Mouse (Mus musculus) kidney, postnatal 25 days (tissue): ENCODE data around the gene Abcb4.
A peak's percentile ranks its signal among the peaks of the same experiment; 100 is the strongest.
"Not testable (repeated sequence)": the region's sequence is repeated elsewhere in the genome, so short reads cannot be mapped to it uniquely, and the experiment has no call there.

Experiments
- DNase-seq, 2 experiments: peaks; one replicate each; pipeline ENCODE4 v3.0.0; 2021; ENCODE audit warnings: mixed read lengths in 2 of 2

Abcb4 gene

GRCm38 (mm10) chr5:8893300-8894103 lies at the start of gene Abcb4:
Gene Abcb4 (plus strand): TSS chr5:8893717.
- peak; percentile 29 to 46 for DNase-seq

GRCm38 (mm10) chr5:8848607-8849575 lies 44.6 kb upstream of the Abcb4 start:
- not testable (repeated sequence) for DNase-seq

GRCm38 (mm10) chr5:8850851-8851250 lies 42.7 kb upstream of the Abcb4 start:
- no peak for DNase-seq

DNA sequence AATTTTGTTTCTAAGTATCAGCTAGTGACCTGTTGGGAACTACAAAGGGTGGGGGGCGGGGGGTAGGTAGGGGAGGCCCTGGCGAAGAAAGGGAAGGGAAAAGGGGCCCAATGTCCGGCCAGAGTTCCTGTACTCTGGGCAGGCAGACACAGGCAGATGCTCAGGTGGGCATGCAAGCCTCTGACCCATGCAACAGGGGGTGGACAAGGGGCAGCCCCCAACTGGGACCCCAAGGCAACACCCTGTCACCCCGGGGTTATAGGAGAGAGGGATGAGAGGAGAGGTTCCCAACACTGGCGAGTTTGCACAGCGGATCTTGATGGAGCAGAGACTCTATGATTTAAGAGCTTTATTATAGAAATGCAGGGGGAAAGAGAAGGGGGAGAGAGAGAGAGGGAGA lies 36.3 kb upstream of the Abcb4 start:
- no peak for DNase-seq

GRCm38 (mm10) chr5:8861811-8862210 lies 31.7 kb upstream of the Abcb4 start:
- no peak for DNase-seq

DNA sequence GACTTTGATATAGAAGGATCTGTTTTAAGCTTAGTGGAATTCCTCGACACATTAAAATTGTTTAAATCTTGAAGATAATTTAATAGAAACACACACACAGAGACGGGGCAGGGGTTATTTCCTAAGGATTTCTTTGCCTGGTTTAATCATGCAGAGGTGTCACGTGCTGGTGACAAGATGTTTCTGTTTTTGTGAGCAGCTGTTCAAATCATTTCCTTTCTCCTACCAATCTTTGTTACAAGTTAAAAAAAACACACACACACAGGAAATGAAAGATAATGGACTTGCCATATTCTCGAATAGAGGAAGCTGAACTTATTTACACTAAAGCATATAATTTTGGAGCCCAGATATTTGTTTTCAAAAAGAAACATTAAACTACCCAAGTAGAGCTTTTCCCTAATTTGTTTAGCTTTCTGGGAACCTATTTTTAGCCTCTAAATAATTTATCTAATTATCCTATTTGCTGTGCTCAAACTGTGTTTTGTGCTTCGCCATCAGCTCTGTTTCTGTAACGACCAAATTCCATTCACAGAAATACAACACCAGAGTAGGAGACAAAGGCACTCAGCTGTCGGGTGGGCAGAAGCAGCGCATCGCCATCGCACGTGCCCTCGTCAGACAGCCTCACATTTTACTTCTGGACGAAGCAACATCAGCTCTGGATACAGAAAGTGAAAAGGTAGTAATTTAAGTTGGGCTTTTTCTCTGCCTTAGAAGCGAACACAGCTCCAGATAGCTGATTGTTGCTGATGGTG lies 29.8 kb upstream of the Abcb4 start:
- no peak for DNase-seq

DNA sequence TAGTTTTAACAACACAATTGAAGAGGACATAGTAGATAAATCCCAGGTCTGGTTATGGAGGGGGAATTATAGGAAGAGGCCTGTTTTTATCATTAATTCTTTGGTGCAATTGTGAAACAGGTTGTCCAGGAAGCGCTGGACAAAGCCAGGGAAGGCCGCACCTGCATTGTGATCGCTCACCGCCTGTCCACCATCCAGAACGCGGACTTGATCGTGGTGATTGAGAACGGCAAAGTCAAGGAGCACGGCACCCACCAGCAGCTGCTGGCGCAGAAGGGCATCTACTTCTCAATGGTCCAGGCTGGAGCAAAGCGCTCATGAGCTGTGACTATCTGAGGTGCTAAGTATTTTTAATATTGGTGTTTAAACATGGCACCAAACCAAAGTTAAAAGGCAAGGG lies 27.9 kb upstream of the Abcb4 start:
- not testable (repeated sequence) for DNase-seq

DNA sequence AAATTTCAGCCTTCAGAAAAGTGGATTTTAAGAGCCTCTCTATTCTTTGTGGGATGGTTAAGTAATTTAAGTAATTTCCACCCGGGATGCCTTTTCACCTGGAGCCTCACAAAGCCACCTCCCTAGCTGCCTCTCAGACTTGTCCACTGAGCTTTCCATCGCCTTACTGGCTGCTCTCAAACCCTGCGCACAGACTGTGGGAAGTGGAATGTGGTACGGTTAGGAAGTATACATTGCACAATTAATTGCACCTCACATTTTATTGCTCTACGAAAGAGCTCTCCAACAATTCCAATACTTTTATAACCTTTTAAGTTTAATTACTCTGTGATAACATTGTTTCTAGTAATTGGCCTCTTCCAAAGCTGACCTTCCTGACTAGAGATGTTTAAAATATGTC lies 27.2 kb upstream of the Abcb4 start:
- no peak for DNase-seq

DNA sequence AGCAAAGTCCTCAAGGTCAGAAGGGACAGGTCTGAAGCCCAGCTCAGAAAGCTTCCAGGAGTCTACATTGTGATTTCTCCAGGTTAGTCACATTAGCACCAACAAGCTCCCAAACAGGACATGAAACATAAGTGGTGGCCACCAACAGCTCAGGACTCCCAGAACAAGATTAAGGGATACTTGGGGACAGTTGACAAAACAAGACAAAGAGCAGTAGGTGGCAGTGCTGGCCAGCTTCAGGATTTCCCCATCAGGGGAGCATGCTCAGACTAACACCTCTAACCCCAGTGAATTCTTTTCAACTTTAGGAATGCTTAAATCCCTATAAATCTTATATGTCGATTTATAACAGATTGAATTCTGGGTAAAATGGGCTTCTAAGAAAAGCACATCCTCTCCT lies 25.5 kb upstream of the Abcb4 start:
- DNase-seq = peak; percentile 13 to 37

DNA sequence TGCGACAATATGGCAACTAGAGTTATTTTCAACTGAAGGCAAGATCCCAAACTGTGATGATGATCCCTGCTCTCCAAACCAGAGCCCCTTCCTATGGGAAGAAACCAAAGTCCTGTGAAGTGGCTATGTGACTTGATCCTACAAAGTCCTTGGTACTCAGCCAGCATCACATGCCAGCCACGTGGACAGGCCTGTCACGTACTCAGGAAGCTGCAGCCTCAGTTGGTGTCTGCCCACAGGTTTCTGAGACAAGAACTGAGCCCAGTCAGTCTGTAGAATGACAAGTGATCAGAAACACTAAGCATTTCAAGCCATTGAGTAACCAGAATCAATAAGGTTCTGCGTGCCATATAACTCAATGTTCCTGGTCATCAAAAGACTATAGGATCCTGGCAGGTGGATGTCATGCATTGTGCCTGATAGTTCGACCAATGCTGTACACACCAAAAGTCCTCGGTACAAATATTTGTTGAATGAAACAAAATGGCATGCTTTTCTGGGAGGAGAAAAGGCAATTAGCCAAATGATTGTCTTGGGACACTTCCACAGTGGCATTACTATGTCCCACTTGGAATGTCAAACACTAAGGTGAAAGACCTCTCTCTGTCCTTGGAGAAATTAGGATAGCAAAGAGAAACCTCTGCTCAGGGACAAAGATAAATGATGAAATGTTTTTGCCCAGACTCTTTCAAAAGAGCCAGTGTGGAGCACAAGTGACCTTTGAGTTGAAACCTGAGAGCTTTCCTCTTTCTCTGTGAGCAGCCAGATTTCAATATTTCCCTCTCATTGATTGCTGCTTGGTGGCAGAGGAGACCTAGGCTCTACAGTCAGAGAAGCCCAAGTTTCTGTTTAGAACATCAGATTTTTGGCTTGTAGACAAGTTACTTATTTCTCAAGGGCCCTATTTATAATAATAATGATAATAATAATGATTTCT lies 20.3 kb upstream of the Abcb4 start:
- DNase-seq = no peak

DNA sequence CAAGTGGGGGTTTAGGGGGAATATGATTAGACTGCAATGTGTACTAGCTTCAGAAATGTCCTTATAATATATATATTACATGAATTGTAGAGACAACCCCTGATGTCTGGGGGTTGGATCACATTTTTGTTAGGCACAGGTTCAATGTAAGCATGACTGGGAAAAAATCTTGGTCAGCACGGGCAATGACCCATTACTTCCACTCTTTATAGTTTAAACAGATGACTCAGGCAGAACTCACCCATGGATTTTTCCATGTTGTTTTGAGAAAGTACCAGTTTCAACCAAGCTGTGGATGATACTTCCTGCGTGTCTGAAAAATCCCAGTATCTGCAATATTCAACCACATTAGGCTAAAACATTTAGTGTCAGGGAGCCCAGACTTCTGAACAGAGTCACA lies 16.4 kb upstream of the Abcb4 start:
- no peak for DNase-seq

GRCm38 (mm10) chr5:8877800-8878199 lies 15.7 kb upstream of the Abcb4 start:
- DNase-seq = no peak

- no peak for DNase-seq
These were observed 7.7 kb upstream of the Abcb4 start for GRCm38 (mm10) chr5:8885837-8886236.

DNA sequence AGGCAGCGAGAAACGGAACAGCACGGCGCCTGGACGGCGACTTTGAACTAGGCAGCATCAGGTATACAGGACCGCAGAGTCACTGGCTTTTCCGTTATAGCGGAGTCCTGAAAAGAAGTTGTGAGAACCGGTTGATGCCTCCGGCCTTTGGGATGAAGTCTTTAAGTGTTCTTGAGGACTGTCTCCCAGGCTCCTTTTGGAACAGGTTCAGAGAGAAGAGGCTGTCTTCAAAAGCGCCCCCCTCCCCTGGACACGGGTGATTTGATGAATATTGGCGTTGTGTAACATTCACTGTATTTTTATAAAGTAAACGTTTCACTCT lies 548 bp downstream of the Abcb4 start:
- DNase-seq = no peak

- DNase-seq = no peak
These were observed 1.3 kb downstream of the Abcb4 start for GRCm38 (mm10) chr5:8894641-8895490.

- DNase-seq = no peak
These were observed 2.7 kb downstream of the Abcb4 start for GRCm38 (mm10) chr5:8896198-8896597.

DNA sequence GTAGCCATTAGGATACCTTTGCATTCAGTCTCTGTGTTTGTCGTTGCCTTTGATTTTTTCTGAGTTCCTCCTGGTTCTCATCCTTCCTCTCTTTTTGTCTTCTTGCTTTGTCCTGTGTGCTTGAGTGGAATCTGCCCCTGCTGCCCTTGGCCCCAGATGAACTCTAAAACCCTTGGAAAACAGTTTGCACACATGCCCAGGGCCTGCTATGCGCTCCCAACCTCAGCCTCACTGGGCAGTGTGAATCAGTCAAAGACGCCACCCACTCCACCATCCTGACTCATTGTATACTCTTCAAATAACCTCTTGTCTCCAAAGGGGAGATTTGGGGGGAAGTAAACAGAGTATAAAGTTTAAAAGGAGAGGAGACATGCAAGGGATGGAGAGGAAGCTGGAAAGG lies 4.7 kb downstream of the Abcb4 start:
- no peak for DNase-seq

- no peak for DNase-seq
These were observed 7.5 kb downstream of the Abcb4 start for GRCm38 (mm10) chr5:8901001-8901400.

- no peak for DNase-seq
These were observed 8.8 kb downstream of the Abcb4 start for GRCm38 (mm10) chr5:8902141-8902817.

DNA sequence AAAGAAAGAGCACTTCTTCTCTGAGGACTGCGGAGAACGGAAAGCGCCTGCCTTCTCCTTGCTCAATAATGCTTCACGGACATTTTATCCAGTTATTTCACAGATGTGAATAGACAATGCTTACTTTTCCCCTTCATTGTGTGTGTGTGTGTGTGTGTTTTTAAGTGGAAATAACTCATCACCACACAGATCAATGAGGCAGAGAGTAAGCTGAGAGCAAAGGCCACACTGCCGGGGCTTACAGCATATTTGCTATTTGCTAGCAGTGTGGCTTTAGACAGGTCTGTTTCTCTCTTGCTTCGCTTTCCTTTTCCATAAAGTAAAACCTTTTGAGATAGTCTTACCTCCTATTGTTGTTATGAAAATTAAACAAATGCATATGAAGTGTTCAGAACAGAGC lies 11.0 kb downstream of the Abcb4 start:
- no peak for DNase-seq
